Mouse (Mus musculus) bone marrow, adult 2 months (tissue): Measurements from ENCODE around the gene Kirrel3.

ENCODE experiments used
- CTCF ChIP-seq: fragments of 200-500 bp; IDR thresholded peaks from 2 replicates; pipeline ENCODE4 v1.5.1; 2011; ENCODE audit warnings: low read length, control low read depth; ENCODE audit not compliant: control insufficient read depth, insufficient read depth
- POLR2A ChIP-seq: fragments of 200-500 bp; IDR thresholded peaks from 2 replicates; pipeline ENCODE4 v1.6.1; 2011; ENCODE audit warnings: low read depth, mild to moderate bottlenecking, control low read depth, low read length, borderline replicate concordance; ENCODE audit not compliant: control insufficient read depth

DNA sequence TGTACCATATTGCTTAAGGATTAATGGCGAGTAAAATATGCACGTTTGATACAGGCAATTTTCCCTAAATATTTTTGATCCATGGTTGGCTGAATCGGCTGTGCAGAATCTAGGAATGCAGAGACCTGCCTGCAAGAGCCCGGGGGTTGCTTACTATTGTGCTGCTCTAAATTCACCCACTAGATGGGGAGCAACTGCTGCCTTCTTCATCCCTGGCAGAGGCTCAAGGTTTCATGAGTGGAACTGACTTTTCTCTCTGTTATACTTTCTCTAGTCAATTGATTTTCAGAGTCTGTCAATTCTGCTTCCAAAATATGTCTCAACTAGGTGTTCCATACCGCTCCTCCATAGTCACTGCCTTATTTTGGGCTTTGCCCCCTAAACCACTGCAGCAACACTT, 545.1 kb downstream of the Kirrel3 start:
- TF ChIP-seq CTCF: no peak
- TF ChIP-seq POLR2A: no peak
